Mouse (Mus musculus): ENCODE results near the gene Mtus2.
A peak's percentile ranks its signal among the peaks of the same experiment; 100 is the strongest.

Gene Mtus2

DNA sequence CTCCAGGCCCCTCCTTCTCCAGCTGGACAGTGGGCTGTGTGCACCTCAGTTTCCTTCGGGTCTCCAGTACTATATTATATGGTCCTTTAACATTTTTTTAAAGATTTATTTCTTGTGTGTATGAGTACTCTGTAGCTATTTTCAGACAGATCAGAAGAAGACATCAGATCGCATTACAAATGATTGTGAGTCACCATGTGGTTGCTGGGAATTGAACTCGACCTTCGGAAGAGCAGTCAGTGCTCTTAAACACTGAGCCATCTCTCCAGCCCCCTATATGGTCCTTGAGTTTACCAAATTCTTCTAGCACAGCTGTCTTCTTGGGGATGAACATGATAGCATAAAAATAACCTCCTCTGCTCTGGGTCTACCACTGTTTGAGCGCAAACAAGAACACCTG, 382.0 kb downstream of the Mtus2 start:
- no peak for DNase-seq (ENCODE audit: low read depth, low spot score)

DNA sequence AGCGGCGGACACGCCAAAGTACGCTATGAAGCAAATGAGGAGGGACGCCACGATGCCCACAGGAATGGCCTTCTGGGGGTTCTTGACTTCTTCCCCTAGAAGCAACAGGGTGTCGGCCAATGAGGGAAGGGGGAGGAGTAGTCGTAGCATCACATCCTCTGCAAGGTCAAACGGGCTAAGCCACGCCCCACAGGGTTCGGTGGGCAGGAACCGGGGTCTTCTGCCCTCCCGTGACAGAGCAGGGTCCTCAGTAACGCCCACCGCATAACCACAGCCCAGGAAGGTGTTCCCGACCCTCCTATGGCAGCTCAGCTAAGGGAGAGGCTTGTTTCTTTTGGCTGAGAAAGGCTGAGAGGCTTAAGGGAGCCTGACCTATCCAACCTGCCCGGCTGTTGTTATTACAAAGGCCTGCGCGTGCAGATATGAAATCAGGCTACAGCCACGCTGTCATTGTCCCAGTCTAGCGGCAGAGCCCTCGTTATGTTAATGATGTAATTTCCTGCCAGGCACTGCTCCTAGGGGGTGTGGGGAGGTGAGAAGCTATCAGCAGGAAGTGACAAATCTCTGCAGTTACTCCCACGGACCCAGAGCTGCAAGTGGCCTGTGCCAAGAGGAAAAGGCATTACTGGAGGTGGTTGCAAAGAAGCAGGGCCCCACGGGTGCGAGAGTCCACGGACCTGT, 385.1 kb downstream of the Mtus2 start:
- peak; percentile 61 for DNase-seq (ENCODE audit: low read depth, low spot score)

DNA sequence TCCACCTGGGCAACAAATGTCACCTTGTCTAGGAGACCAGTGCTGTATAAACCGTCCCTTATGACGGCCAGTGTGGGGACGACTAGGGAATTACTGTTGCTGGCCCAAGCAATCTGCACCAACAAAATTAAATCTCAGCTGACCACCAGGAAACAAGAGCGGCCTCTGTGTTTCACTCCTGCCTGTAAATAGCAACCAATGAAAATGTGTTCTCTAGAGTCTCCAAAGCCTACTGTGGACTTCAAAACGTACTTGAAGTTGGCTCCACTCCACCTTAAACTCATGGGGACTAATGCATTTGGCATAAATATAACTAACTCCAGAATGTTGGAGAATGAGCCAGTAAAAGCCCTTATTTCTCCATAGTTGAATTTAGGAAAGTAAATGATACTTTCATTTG, 387.3 kb downstream of the Mtus2 start:
- no peak for DNase-seq (ENCODE audit: low read depth, low spot score)

DNA sequence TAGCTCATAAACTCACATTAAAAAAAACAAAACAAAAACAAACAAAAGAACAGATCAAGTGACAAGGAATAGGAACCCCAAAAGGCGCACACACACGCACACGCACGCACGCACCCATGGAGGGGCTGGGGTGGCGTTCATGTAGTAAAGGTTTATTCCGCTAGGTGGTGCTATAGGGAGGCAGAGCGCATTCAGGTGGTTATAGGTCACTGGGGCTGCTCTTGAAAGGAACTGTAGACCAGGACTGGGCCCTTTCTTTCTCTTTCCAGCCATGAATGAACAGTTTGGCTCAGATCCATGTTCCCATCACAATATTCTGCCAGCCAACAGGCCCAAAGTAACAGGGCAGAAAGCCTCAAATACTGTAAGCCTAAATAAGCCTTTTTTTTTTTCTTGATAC, 389.4 kb downstream of the Mtus2 start:
- peak; percentile 70 for DNase-seq (ENCODE audit: low read depth, low spot score)

DNA sequence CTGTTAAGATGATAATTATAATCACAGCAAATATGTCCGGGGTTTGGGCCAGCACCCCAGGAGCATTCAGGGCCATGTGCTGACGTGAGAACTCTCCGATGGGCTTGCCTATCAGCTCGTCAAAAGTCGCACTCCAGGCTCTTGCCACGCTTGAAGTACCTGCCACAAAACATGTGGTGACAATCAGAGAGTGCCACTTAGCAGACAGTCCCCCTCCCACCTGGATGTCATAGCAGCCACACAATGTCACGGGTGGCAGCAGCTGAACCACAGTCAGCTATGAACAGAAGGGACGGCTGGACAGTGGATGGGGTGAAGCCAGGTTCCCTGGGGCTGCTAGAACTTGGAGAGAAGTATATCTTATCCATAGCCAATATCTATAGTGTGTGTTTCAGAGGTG, 391.0 kb downstream of the Mtus2 start:
- no peak for DNase-seq (ENCODE audit: low read depth, low spot score)

DNA sequence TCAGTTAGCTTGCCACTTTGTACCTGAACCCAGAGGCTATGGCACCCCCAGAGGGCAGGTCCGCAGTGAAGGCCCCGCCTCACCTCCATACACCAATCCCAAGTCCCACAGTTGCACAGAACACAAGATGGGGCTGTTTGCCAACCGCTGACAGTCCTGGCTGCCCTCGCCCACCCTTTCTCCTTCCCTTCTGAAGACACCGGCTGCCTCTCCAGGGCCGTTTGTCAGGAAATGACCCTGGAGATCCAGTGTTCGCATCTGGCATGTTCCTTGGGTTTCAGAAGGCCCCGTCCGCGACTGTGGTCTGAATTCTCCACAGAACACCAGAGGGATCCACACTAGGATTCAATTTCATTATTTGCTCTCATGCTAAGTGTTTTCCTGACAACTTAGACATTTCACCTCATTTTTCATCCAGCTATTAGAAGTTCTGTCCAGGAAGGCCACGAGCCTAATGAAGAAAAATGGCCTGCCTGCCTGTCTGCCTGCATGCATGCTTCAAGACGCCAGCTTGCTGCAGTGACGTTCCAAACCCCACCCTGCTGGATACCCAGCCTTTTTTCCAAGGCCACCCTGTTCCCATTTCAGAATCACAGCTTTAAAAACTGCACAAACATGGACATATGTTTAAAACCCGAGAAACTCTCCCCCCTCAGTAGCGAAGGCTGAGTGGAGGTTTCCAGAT, 392.3 kb downstream of the Mtus2 start:
- DNase-seq (ENCODE audit: low read depth, low spot score) = no peak

DNA sequence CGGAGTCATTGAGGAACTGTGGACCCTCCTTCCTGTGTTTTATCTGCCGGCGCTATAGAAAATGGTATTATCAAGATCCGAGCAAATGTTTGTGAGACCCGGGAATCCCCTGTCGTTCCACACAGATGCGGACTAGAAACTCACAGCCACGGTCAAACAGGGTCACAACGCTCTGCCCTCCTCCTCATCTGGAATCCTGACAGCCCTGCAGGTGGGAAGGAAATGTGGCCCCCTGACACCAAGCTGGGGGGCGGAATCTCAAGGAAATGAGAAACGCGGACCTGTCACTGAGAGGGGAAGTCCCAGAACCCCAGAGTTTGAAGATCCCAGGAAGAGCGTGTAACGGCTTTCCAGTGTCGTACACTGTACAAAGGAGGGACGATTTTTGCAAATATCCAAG, 396.3 kb downstream of the Mtus2 start:
- no peak for DNase-seq (ENCODE audit: low read depth, low spot score)

DNA sequence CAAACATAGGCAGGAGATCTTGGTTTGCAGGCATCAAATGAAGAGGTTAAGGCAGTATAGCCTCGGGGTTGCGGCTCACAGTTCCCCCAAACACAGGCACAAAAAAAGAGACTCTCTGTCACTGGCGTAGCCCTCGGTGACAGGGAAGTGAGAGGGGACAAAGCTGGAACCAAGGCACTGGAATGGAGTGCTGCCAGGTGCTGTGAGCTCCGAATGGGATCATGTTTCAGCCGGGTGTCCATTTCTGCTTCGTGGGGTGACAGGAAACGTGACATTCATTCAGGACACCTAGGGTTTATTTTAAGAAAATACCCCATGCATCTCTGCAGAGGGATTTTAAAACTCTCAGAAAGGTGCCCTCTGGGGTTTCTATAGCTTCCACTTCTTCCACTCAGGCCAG, 397.4 kb downstream of the Mtus2 start:
- no peak for DNase-seq (ENCODE audit: low read depth, low spot score)

DNA sequence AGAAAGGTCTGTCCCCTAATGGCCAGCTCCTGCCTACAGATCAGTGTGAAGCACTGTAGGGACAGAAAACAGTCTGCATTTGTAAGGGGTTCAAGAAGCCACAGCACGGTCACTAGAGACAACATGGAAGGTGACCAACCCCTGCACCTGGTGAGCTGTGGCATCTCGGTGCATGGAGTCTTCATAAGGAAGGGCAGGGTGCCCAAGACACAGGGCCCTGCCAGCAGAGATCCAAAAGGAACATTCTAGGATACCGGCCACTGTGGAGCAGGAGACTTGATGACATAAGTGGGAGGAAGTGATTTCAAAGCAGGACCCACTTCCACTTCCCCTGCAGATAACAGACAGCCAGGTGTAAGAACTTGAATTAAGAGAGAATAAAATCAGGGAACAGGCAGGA, 398.7 kb downstream of the Mtus2 start:
- DNase-seq (ENCODE audit: low read depth, low spot score) = no peak

DNA sequence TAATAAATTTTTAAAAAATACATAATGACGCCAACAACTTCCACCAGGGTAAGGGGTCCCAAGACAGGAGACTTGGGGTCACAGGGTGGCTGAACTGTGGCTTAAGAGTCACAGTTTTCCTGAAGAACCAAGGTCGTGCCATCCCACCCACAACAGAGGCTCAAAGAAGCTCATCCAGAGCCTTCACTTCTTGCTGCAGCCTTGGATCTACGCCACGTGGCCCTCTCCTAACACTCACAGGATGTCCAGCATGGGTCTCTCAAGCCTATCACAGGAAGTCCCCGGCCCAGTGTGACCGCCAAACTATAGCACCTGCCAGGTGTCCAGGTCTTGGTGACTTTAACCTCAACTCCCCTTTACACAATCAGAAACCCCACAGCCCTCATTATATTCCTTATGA, 400.0 kb downstream of the Mtus2 start:
- no peak for DNase-seq (ENCODE audit: low read depth, low spot score)

DNA sequence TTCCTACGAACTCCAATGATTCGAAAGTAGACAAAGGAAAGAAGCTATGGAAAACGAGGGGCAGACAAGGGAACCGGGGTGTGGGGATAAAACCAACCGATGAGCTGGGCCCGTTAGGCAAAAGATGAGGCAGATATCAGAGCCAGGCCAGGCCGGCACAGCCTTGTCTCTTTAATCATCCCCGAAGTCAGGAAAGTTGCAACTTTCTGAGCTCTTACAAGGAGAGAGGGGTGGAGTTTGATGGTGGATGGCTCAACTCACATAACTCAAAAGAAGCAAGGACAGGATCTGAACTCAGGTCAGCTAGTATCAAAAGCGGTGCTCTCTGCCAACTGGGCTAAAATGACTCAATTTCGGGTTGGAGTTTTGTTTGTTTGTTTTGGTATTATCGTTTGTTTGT, 402.0 kb downstream of the Mtus2 start:
- no peak for DNase-seq (ENCODE audit: low read depth, low spot score)

DNA sequence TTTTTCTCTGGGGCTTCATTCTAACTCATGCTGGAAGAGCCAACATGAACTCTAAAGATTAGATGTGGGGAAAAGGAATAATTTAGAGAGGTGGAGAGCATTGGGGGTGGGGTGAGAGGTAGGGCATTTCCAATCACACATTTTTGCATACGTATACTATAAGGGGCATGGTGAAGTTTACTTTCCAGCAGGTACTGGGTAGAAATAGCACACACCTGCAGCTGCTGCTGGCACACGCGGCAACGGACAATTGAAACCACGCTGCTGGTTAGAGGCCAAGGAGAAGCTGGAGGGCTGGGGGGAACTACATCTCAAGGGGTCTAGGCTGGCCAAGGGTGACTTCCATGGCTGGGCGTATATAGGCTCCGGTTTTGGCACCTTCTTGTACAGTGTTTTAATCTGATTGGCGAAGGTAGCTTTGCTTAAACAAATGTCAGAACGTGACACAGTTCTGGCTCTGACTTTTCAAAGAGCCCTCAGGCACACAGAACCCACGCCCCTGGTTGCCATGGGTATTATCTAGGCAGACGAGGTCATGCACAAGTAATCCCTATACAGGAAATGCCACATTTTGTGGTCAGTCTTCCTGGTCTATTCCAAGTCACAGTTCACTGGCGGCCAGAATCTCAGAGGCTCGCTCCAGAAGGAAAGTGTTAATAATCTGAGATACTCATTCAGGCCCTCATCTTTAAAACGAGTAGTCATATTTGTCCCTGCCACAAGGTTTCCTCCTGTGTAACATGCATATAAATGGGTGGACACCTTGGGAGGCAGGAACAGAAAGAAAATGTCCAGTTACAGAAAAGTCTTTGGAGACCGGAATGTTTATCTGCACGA, 404.0 kb downstream of the Mtus2 start:
- no peak for DNase-seq (ENCODE audit: low read depth, low spot score)

DNA sequence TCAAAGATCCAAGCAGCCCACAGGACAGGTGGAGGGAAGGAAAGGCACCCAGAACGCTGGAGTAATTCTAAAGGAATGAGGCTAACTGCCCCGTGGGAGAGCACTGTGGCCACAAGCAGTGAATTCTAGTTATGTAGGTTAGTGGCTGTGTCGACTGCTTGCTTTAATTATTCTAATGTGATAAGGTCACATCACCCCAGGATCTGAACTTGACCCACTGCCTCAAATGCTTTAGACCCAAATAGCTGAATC, 404.6 kb downstream of the Mtus2 start:
- DNase-seq (ENCODE audit: low read depth, low spot score) = no peak

DNA sequence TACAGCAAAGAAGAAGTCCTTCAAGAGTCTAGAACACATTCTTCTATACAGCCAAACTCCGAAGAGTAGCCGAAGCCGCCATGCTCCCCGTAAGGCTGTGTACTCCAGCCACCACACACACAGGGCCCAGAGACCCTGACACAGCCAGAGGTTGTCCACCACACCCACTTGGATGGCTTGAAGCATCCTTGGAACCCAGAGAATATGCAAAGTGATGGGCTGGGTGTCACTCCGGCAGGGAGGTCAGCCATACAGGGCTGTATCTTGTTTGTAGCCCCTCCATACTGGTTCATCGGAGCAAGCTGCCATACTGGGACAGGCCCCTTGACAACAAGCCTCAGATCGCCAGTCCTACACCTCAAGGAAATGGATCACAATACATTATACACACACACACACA, 405.2 kb downstream of the Mtus2 start:
- peak; percentile 57 for DNase-seq (ENCODE audit: low read depth, low spot score)

DNA sequence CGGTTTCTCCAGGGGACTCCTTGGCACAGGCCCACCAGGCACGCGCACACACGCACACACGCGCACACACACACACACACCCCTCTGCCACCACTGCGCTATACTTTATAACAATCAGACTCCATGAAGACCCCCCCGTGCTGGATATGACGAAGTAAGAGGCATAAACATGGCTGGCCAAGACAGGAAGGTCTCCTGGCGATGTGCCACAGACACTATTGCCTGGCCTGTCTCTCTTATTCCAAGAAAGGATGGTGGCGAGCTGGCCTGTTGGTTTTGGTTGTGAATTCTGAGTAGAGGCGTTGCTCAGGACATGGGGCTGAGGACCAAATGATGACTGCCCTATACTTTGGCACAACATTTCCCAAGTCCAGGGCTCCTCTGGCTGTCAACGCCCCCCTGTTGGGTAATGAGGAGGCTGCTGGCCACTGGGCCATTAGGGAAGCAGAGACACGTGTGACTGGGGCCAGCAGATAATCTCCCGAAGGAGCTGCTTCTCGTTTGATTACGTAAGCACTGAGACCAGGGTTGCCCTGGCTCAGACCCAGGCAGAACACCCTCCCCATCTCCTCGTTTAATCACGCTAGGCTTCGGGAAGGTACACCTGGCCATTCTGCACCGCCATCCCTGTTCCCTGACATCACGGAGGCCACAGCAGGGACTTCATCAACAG, 406.5 kb downstream of the Mtus2 start:
- DNase-seq (ENCODE audit: low read depth, low spot score) = no peak
